Mouse (Mus musculus): ENCODE data around the gene Ugt1a6b.

GRCm38 (mm10) chr1:88260604-88261377 is 157.7 kb downstream of the Ugt1a6b start:
- TF ChIP-seq CTCF (IDR thresholded peaks at IDR 0.05; ENCODE audit: low read depth) (no peak), EP300 (optimal IDR thresholded peaks at IDR 0.05) (no peak)
